Comparison of ENCODE assay signal across 11 mouse cellular contexts in the genomic region with DNA sequence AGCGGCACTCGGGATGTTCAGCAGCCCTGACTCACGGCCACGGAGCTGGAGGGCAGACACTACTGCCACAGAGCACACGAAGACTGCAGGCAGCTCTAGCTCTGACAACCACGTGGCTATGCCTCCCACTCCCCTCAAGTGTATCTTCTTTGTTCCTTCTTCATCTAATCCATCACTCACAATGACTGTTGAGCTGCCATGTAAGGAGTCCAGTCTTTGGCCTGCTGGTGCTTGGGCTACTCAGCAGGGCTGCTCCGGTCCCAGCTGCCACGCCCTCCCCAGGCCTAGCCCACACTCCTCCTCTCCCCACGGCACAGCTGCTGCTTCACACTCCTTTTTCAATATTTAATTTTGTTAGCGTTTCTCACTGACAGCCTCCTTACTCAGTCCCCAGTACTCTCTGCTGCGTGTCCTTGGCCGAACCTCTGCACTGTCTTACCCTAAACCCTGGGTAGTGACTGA.
DNase-seq lines count a peak whose midpoint lies in the region; ATAC-seq and TF ChIP-seq lines count a peak whose summit lies in the region.
"Had no signal": no experiment of that assay in that cellular context is flagged by ENCODE, and none has a peak within 500 bp of the region (broad histone marks: within the 10 kb centered on the region; RNA-seq: fewer than 3 reads in every experiment).

No protein-coding gene starts in this region.

- H3K4me2 ChIP-seq in midbrain, embryonic 14.5 days (ENCODE audit: low read length), result peak overlapping the region; percentile 7; the same call in 1 of the 2 replicates

- peak; percentile 47 for DNase-seq in gastrocnemius, postnatal 14 days
- no peak for DNase-seq in gastrocnemius, adult 8-10 months (ENCODE audit: low spot score in 2 of 2)
- peak; percentile 47 for DNase-seq in brain, embryonic 14.5 days (ENCODE audit: low read depth)
- peak; percentile 40 for DNase-seq in hindbrain, embryonic 10.5 days (ENCODE audit: low spot score)
- peak; percentile 45 for DNase-seq in midbrain, embryonic 14.5 days
- no peak for DNase-seq in lung, postnatal 4 days
- DNase-seq in layer of hippocampus, adult 18-20 months (ENCODE audit: low spot score in 2 of 2), result no peak
- no peak for DNase-seq in cerebellum, adult 11 months
- DNase-seq: kidney, adult 9 months; liver, postnatal 0 days; right cerebral cortex, postnatal 25 days had no signal

- H3K27ac ChIP-seq in hindbrain, embryonic 10.5 days, result peak overlapping the region; percentile 78
- peak overlapping the region; percentile 71 for H3K27ac ChIP-seq in midbrain, embryonic 14.5 days (replicated peaks; ENCODE audit: low read depth, low read length)

- no peaks in the 10 kb centered on the region for H3K9me3 ChIP-seq in hindbrain, embryonic 10.5 days
- no peaks in the 10 kb centered on the region for H3K9me3 ChIP-seq in midbrain, embryonic 14.5 days (ENCODE audit: control insufficient read depth, low read length)

- H3K4me3 ChIP-seq in hindbrain, embryonic 10.5 days, result no peak overlapping the region
- no peak overlapping the region for H3K4me3 ChIP-seq in midbrain, embryonic 14.5 days (replicated peaks; ENCODE audit: low read depth, low read length)

- TF ChIP-seq CTCF in brain, embryonic 14.5 days (IDR thresholded peaks at IDR 0.05; ENCODE audit: borderline replicate concordance, extremely low read depth, insufficient read depth, insufficient read length), result no peak

- H3K27me3 ChIP-seq in hindbrain, embryonic 10.5 days (ENCODE audit: insufficient read depth, poor library complexity, severe bottlenecking), result no peaks in the 10 kb centered on the region
- H3K27me3 ChIP-seq in midbrain, embryonic 14.5 days (ENCODE audit: control insufficient read depth, insufficient read depth, low read length), result no peaks in the 10 kb centered on the region

- H3K9ac ChIP-seq in midbrain, embryonic 14.5 days (replicated peaks; ENCODE audit: low read length), result peak overlapping the region; percentile 29; the same call in 1 of the 2 replicates
- H3K9ac ChIP-seq: liver, postnatal 0 days had no signal

- 43% methylated on average over 12 of the region's 12 CpGs for WGBS in hindbrain, embryonic 10.5 days
- 17% methylated on average over 12 of the region's 12 CpGs for WGBS in midbrain, embryonic 14.5 days

- intact Hi-C loops in gastrocnemius, postnatal 14 days (cut with DNase I; ENCODE audit: low total_unique reads), result loop anchor here (2.0 kb wide), 1 partner anchor 44 kb away; no protein-coding TSS in a partner anchor

- ATAC-seq in midbrain, embryonic 14.5 days (ENCODE audit: low FRiP score, low TSS enrichment), result no peak; the same call in 1 of the 2 replicates
- ATAC-seq: liver, postnatal 0 days had no signal

- no peaks in the 10 kb centered on the region for H3K36me3 ChIP-seq in hindbrain, embryonic 10.5 days
- H3K36me3 ChIP-seq in midbrain, embryonic 14.5 days (ENCODE audit: control insufficient read depth, insufficient read depth, low read length), result no peaks in the 10 kb centered on the region

- peaks cover 67% of the 10 kb centered on the region for H3K4me1 ChIP-seq in hindbrain, embryonic 10.5 days (replicated peaks)
- H3K4me1 ChIP-seq in midbrain, embryonic 14.5 days (ENCODE audit: control insufficient read depth, insufficient read depth, low read length), result peaks cover 20% of the 10 kb centered on the region

- TF ChIP-seq POLR2A in brain, embryonic 14.5 days (IDR thresholded peaks at IDR 0.05; ENCODE audit: borderline replicate concordance, extremely low read depth, insufficient read depth, insufficient read length, poor library complexity, severe bottlenecking), result no peak

Comparison
In these comparisons a context has a peak if more than half of its experiments do, and no peak if none do; other contexts are left out.
1. DNase-seq: peak in gastrocnemius, postnatal 14 days (single experiment), brain, embryonic 14.5 days (single experiment), hindbrain, embryonic 10.5 days (single experiment) and midbrain, embryonic 14.5 days (single experiment); none in gastrocnemius, adult 8-10 months (0 of 2), lung, postnatal 4 days (0 of 2), layer of hippocampus, adult 18-20 months (0 of 2) and cerebellum, adult 11 months (single experiment).